Mouse (Mus musculus) neural tube, embryonic 11.5 days (tissue): ENCODE data around the gene Sp1. TPM values are rescaled to one million over a fixed set of nuclear protein-coding genes. Genes with fewer than 3 reads are reported as not detected.

Experiments used
- ATAC-seq: fragments of 200-750 bp; cut with Nextera tagmentation; 2 replicates; pipeline ENCODE4 v1.8.0; 2017; ENCODE audit warnings: moderate number of reproducible peaks, mild to moderate bottlenecking, moderate TSS enrichment, moderate library complexity; ENCODE audit not compliant: insufficient read depth, low FRiP score, low TSS enrichment
- DNase-seq: peaks from one replicate; pipeline ENCODE4 v3.0.0-alpha.2; 2015; ENCODE audit warnings: low spot score
- H3K27ac ChIP-seq: fragments of 300-500 bp; sonication (generic); 2 replicates; pipeline ENCODE4 v1.5.1; 2014; ENCODE audit warnings: low read depth, mild to moderate bottlenecking, low read length
- H3K27me3 ChIP-seq: fragments of 300-500 bp; sonication (generic); 2 replicates; pipeline ENCODE4 v1.6.1; 2014; ENCODE audit warnings: mild to moderate bottlenecking, low read length, mixed read lengths; ENCODE audit not compliant: control insufficient read depth, insufficient read depth
- H3K36me3 ChIP-seq: fragments of 300-500 bp; sonication (generic); 2 replicates; pipeline ENCODE4 v1.6.1; 2014; ENCODE audit warnings: mild to moderate bottlenecking, low read length, moderate library complexity, mixed read lengths; ENCODE audit not compliant: control insufficient read depth, insufficient read depth
- H3K4me1 ChIP-seq: fragments of 300-500 bp; sonication (generic); 2 replicates; pipeline ENCODE4 v1.6.1; 2014; ENCODE audit warnings: low read length, mixed read lengths; ENCODE audit not compliant: control insufficient read depth, insufficient read depth
- H3K4me2 ChIP-seq: fragments of 300-500 bp; sonication (generic); 2 replicates; pipeline ENCODE4 v1.6.1; 2014; ENCODE audit warnings: low read depth, mild to moderate bottlenecking, moderate library complexity
- H3K4me3 ChIP-seq: fragments of 300-500 bp; sonication (generic); 2 replicates; pipeline ENCODE4 v1.5.1; 2014; ENCODE audit warnings: low read depth, low read length
- H3K9ac ChIP-seq: fragments of 300-500 bp; sonication (generic); 2 replicates; pipeline ENCODE4 v1.6.1; 2014; ENCODE audit warnings: mild to moderate bottlenecking, low read length
- H3K9me3 ChIP-seq: fragments of 300-500 bp; sonication (generic); 2 replicates; pipeline ENCODE4 v1.6.1; 2016; ENCODE audit warnings: low read length; ENCODE audit not compliant: control insufficient read depth
- WGBS: fragments of 180-500 bp; shearing (Covaris S2); extraction: QIAGEN DNeasy Blood & Tissue Kit; methylation state at CpG from one replicate; pipeline ENCODE4 v1.1.7; 2014; 5-methylcytosine and 5-hydroxymethylcytosine counted together
- polyA plus RNA-seq: library from polyadenylated mRNA; unstranded; fragments of >200 nt; fragmentation: Nextera tagmentation; extraction: Ambion mirVana; gene quantifications from 2 replicates; pipeline ENCODE4 v1.2.1, GENCODE M21; 2014

Sp1 gene
- polyA plus RNA-seq, 1 experiment from 2014 or later: 11.1 TPM

GRCm38 (mm10) chr15:102369972-102370371 is 36.0 kb upstream of the Sp1 start:
- Histone ChIP-seq H3K36me3 (no peaks in the 10 kb centered on the region), H3K4me2 (no peak overlapping the region), H3K9ac (no peak overlapping the region), H3K4me1 (peaks cover 6% of the 10 kb centered on the region; the same call in 1 of the 2 replicates), H3K4me3 (no peak overlapping the region), H3K27ac (no peak overlapping the region), H3K27me3 (0 out of 2 replicates have a peak, but pooled peaks cover 3% of the 10 kb centered on the region), H3K9me3 (no peaks in the 10 kb centered on the region)
- ATAC-seq (no peak), DNase-seq (no peak)
- 9% methylated on average over 13 of the region's 13 CpGs for WGBS

- no peak overlapping the region for H3K4me3 ChIP-seq
- H3K36me3 ChIP-seq: no peaks in the 10 kb centered on the region
- no peak overlapping the region for H3K27ac ChIP-seq
- DNase-seq (peak; percentile 44), ATAC-seq (no peak)
- H3K27me3 ChIP-seq: no peaks in the 10 kb centered on the region
- 9% methylated on average over 10 of the region's 10 CpGs for WGBS
- H3K9me3 ChIP-seq: no peaks in the 10 kb centered on the region
- peak overlapping the region; percentile 9; the same call in 1 of the 2 replicates for H3K9ac ChIP-seq
- 0 out of 2 replicates have a peak overlapping the region, but pooled peaks have one; percentile 22 for H3K4me2 ChIP-seq
- H3K4me1 ChIP-seq: peaks cover 6% of the 10 kb centered on the region; the same call in 1 of the 2 replicates
Measured at GRCm38 (mm10) chr15:102370727-102371126, 35.2 kb upstream of the Sp1 start.

GRCm38 (mm10) chr15:102376453-102377162 is 29.3 kb upstream of the Sp1 start:
- ATAC-seq: peak; percentile 73
- peak; percentile 72 for DNase-seq
- H3K36me3 ChIP-seq: no peaks in the 10 kb centered on the region
- H3K27ac ChIP-seq: peak overlapping the region; percentile 30
- no peaks in the 10 kb centered on the region for H3K9me3 ChIP-seq
- no peaks in the 10 kb centered on the region for H3K27me3 ChIP-seq
- WGBS: under 1% methylated on average over 41 of the region's 43 CpGs
- peak overlapping the region; percentile 44 for H3K4me3 ChIP-seq
- peak overlapping the region; percentile 68 for H3K4me2 ChIP-seq
- H3K4me1 ChIP-seq: no peaks in the 10 kb centered on the region
- peak overlapping the region; percentile 64 for H3K9ac ChIP-seq

GRCm38 (mm10) chr15:102377163-102377543 is 28.8 kb upstream of the Sp1 start:
- H3K27me3 ChIP-seq: no peaks in the 10 kb centered on the region
- H3K9ac ChIP-seq: peak overlapping the region; percentile 64
- 0% methylated on average over 7 of the region's 7 CpGs for WGBS
- H3K4me1 ChIP-seq: no peaks in the 10 kb centered on the region
- H3K4me3 ChIP-seq: peak overlapping the region; percentile 44
- peak overlapping the region; percentile 30 for H3K27ac ChIP-seq
- H3K4me2 ChIP-seq: peak overlapping the region; percentile 68
- DNase-seq: peak; percentile 92
- no peaks in the 10 kb centered on the region for H3K36me3 ChIP-seq
- peak; percentile 54 for ATAC-seq
- no peaks in the 10 kb centered on the region for H3K9me3 ChIP-seq

- Histone ChIP-seq H3K9ac (no peak overlapping the region), H3K4me3 (no peak overlapping the region; the same call in 1 of the 2 replicates), H3K27me3 (no peaks in the 10 kb centered on the region), H3K4me2 (peak overlapping the region; percentile 68), H3K36me3 (no peaks in the 10 kb centered on the region), H3K4me1 (no peaks in the 10 kb centered on the region), H3K9me3 (no peaks in the 10 kb centered on the region), H3K27ac (no peak overlapping the region)
- WGBS: 8% methylated on average over 10 of the region's 10 CpGs
- DNase-seq: peak; percentile 56
- no peak for ATAC-seq
Measured at GRCm38 (mm10) chr15:102377810-102378262, 28.1 kb upstream of the Sp1 start.

- Histone ChIP-seq H3K4me3 (no peak overlapping the region), H3K9me3 (no peaks in the 10 kb centered on the region), H3K4me1 (no peaks in the 10 kb centered on the region), H3K36me3 (no peaks in the 10 kb centered on the region), H3K27ac (no peak overlapping the region), H3K4me2 (no peak overlapping the region), H3K9ac (no peak overlapping the region), H3K27me3 (no peaks in the 10 kb centered on the region)
- DNase-seq (peak; percentile 87), ATAC-seq (peak; percentile 48)
- 4% methylated on average over 7 of the region's 7 CpGs for WGBS
Measured at GRCm38 (mm10) chr15:102381575-102381974, 24.4 kb upstream of the Sp1 start.

GRCm38 (mm10) chr15:102383671-102384070 is 22.3 kb upstream of the Sp1 start:
- H3K4me2 ChIP-seq: no peak overlapping the region
- H3K4me1 ChIP-seq: no peaks in the 10 kb centered on the region
- no peaks in the 10 kb centered on the region for H3K9me3 ChIP-seq
- DNase-seq (no peak), ATAC-seq (no peak)
- no peaks in the 10 kb centered on the region for H3K36me3 ChIP-seq
- no peak overlapping the region for H3K4me3 ChIP-seq
- H3K27ac ChIP-seq: no peak overlapping the region
- no peak overlapping the region for H3K9ac ChIP-seq
- WGBS: 88% methylated on average over 6 of the region's 6 CpGs
- no peaks in the 10 kb centered on the region for H3K27me3 ChIP-seq

GRCm38 (mm10) chr15:102386640-102387039 is 19.3 kb upstream of the Sp1 start:
- Histone ChIP-seq H3K4me2 (no peak overlapping the region), H3K9ac (no peak overlapping the region), H3K9me3 (no peaks in the 10 kb centered on the region), H3K27me3 (no peaks in the 10 kb centered on the region), H3K4me3 (no peak overlapping the region), H3K4me1 (no peaks in the 10 kb centered on the region), H3K36me3 (no peaks in the 10 kb centered on the region), H3K27ac (no peak overlapping the region)
- DNase-seq (no peak), ATAC-seq (no peak)
- 46% methylated on average over 9 of the region's 9 CpGs for WGBS

- no peak for ATAC-seq
- no peak for DNase-seq
- Histone ChIP-seq H3K4me2 (no peak overlapping the region), H3K9ac (no peak overlapping the region), H3K27me3 (no peaks in the 10 kb centered on the region), H3K9me3 (no peaks in the 10 kb centered on the region), H3K4me1 (no peaks in the 10 kb centered on the region), H3K4me3 (no peak overlapping the region), H3K27ac (no peak overlapping the region), H3K36me3 (no peaks in the 10 kb centered on the region)
- WGBS: 93% methylated on average over 3 of the region's 3 CpGs
Measured at GRCm38 (mm10) chr15:102388942-102389341, 17.0 kb upstream of the Sp1 start.
